Mouse (Mus musculus): ENCODE results near the gene Tmem51. TPM values are rescaled to one million over a fixed set of nuclear protein-coding genes. Genes with fewer than 3 reads are reported as not detected.

The Tmem51 gene
- polyA plus RNA-seq, 1 experiment from 2014 or later: 6.5 TPM

DNA sequence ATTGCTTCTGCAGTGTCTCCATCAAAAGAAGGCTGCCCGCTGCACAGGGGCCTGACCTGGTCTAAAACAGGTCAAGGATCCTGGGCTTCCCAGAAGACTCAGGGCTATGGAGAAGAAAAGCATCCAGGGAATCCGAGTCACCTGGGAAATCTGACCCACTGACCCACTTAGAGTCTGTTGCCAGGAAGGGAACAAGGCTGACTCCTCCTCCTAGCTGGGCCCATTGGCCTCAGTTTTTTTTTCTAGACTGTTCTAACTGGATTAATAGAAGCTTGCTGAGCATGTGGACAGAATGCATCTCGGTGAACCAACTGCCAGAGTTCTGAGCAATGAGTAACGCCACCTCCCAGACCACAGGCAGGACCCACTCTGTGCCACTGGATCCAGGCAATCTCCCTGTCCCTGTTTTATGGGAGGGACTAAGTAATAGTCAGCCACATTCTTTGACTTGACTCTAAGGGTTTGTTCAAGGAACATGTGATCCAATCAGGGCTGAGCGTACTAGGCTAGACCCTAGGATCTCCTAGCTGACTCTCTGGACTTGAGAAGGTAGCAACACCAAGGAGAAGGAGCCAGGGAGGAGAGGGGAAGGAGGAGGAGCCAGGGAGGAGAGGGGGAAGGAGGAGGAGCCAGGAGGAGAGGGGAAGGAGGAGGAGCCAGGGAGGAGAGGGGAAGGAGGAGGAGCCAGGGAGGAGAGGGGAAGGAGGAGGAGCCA lies 90.6 kb downstream of the Tmem51 start:
- Histone ChIP-seq H3K4me1 (replicated peaks; ENCODE audit: control insufficient read depth, insufficient read depth, low read length) (peaks cover 9% of the 10 kb centered on the region), H3K27me3 (replicated peaks; ENCODE audit: control insufficient read depth, insufficient read depth, low read length) (no peaks in the 10 kb centered on the region), H3K9ac (replicated peaks; ENCODE audit: low read depth, low read length) (no peak overlapping the region), H3K4me3 (replicated peaks; ENCODE audit: low read length) (no peak overlapping the region), H3K4me2 (ENCODE audit: low read length) (no peak overlapping the region), H3K36me3 (ENCODE audit: control insufficient read depth, insufficient read depth) (no peaks in the 10 kb centered on the region), H3K9me3 (ENCODE audit: control insufficient read depth, low read length) (no peaks in the 10 kb centered on the region), H3K27ac (ENCODE audit: low read length) (no peak overlapping the region)
- 80% methylated on average over 5 of the region's 5 CpGs for WGBS
- ATAC-seq: no peak

- H3K9ac ChIP-seq (replicated peaks; ENCODE audit: low read depth, low read length): no peak overlapping the region
- H3K4me1 ChIP-seq (replicated peaks; ENCODE audit: control insufficient read depth, insufficient read depth, low read length): peaks cover 9% of the 10 kb centered on the region
- H3K4me2 ChIP-seq (ENCODE audit: low read length): no peak overlapping the region
- no peak overlapping the region for H3K4me3 ChIP-seq (replicated peaks; ENCODE audit: low read length)
- ATAC-seq: no peak
- no peaks in the 10 kb centered on the region for H3K9me3 ChIP-seq (ENCODE audit: control insufficient read depth, low read length)
- H3K27me3 ChIP-seq (replicated peaks; ENCODE audit: control insufficient read depth, insufficient read depth, low read length): no peaks in the 10 kb centered on the region
- H3K27ac ChIP-seq (ENCODE audit: low read length): no peak overlapping the region
- no peaks in the 10 kb centered on the region for H3K36me3 ChIP-seq (ENCODE audit: control insufficient read depth, insufficient read depth)
- WGBS: 83% methylated on average over 14 of the region's 14 CpGs
Measured at GRCm38 (mm10) chr4:141992530-141993204, 91.4 kb downstream of the Tmem51 start.

DNA sequence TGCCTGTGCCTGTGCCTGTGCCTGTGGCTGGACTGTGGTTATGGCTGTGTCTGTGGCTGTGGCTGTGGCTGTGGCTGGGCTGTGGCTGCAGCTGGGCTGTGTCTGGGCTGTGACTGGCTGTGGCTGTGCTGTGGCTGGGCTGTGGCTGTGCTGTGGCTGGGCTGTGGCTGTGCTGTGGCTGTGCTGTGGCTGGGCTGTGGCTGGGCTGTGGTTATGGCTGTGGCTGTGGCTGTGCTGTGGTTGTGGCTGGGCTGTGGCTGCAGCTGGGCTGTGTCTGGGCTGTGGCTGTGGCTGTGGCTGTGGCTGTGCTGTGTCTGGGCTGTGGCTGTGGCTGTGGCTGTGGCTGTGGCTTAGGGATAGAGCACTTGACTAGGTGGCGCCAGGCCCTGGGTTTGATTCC lies 95.9 kb downstream of the Tmem51 start:
- Histone ChIP-seq H3K4me2 (ENCODE audit: low read length) (no peak overlapping the region), H3K36me3 (ENCODE audit: control insufficient read depth, insufficient read depth) (no peaks in the 10 kb centered on the region), H3K9ac (replicated peaks; ENCODE audit: low read depth, low read length) (no peak overlapping the region), H3K4me1 (replicated peaks; ENCODE audit: control insufficient read depth, insufficient read depth, low read length) (no peaks in the 10 kb centered on the region), H3K9me3 (ENCODE audit: control insufficient read depth, low read length) (no peaks in the 10 kb centered on the region), H3K27ac (ENCODE audit: low read length) (no peak overlapping the region), H3K27me3 (replicated peaks; ENCODE audit: control insufficient read depth, insufficient read depth, low read length) (no peaks in the 10 kb centered on the region), H3K4me3 (replicated peaks; ENCODE audit: low read length) (no peak overlapping the region)
- ATAC-seq: no peak
- WGBS: 89% methylated on average over 1 of the region's 1 CpGs

DNA sequence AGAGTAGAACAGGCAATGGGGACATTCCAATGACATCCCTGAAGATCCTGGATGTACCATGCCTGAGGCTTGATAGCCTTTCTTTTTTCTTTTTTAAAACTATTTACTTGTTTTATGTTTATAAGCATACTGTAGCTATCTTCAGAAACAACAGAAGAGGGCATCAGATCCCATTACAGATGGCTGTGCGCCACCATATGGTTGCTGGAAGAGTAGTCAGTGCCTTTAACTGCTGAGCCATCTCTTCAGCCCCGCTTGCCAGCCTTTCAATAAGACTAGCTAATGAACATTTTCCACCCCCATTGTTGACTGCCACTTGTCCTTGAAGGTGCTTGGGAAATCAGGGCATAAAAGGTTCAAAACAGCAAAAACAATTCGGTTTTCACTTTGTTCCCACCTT lies 100.4 kb downstream of the Tmem51 start:
- Histone ChIP-seq H3K36me3 (ENCODE audit: control insufficient read depth, insufficient read depth) (no peaks in the 10 kb centered on the region), H3K4me1 (replicated peaks; ENCODE audit: control insufficient read depth, insufficient read depth, low read length) (0 out of 2 replicates have a peak, but pooled peaks cover 3% of the 10 kb centered on the region), H3K4me2 (ENCODE audit: low read length) (no peak overlapping the region), H3K4me3 (replicated peaks; ENCODE audit: low read length) (no peak overlapping the region), H3K9ac (replicated peaks; ENCODE audit: low read depth, low read length) (no peak overlapping the region), H3K9me3 (ENCODE audit: control insufficient read depth, low read length) (no peaks in the 10 kb centered on the region), H3K27me3 (replicated peaks; ENCODE audit: control insufficient read depth, insufficient read depth, low read length) (no peaks in the 10 kb centered on the region), H3K27ac (ENCODE audit: low read length) (no peak overlapping the region)
- 52% methylated on average over 3 of the region's 3 CpGs for WGBS
- no peak for ATAC-seq

GRCm38 (mm10) chr4:141981475-141981874 lies 102.6 kb downstream of the Tmem51 start:
- Histone ChIP-seq H3K36me3 (ENCODE audit: control insufficient read depth, insufficient read depth) (no peaks in the 10 kb centered on the region), H3K9ac (replicated peaks; ENCODE audit: low read depth, low read length) (no peak overlapping the region), H3K4me1 (replicated peaks; ENCODE audit: control insufficient read depth, insufficient read depth, low read length) (0 out of 2 replicates have a peak, but pooled peaks cover 3% of the 10 kb centered on the region), H3K4me2 (ENCODE audit: low read length) (no peak overlapping the region), H3K27me3 (replicated peaks; ENCODE audit: control insufficient read depth, insufficient read depth, low read length) (no peaks in the 10 kb centered on the region), H3K27ac (ENCODE audit: low read length) (no peak overlapping the region), H3K9me3 (ENCODE audit: control insufficient read depth, low read length) (no peaks in the 10 kb centered on the region), H3K4me3 (replicated peaks; ENCODE audit: low read length) (no peak overlapping the region)
- no peak for ATAC-seq
- WGBS: 75% methylated on average over 3 of the region's 3 CpGs

Other genes starting within 250 kb of the Tmem51 start
- not detected in 2 replicates for gene Ctrc, start 237.9 kb downstream of the Tmem51 start, polyA plus RNA-seq (2015; fragmentation: Nextera tagmentation; extraction: Ambion mirVana)
- gene Efhd2, start 209.4 kb downstream of the Tmem51 start, polyA plus RNA-seq (2015; fragmentation: Nextera tagmentation; extraction: Ambion mirVana): 69.9 and 76.8 TPM in 2 replicates
- 1.6 and 1.8 TPM in 2 replicates for gene Fhad1, start 69.2 kb downstream of the Tmem51 start, polyA plus RNA-seq (2015; fragmentation: Nextera tagmentation; extraction: Ambion mirVana)
- 26.5 and 27.6 TPM in 2 replicates for gene Kazn, start 155.1 kb upstream of the Tmem51 start, polyA plus RNA-seq (2015; fragmentation: Nextera tagmentation; extraction: Ambion mirVana)

Data from forebrain, embryonic 16.5 days (tissue).